Comparison of ENCODE assay signal across 19 mouse cellular contexts in genomic region chr2:3622158-3622557, GRCm38 (mm10). TPM values are rescaled to one million over a fixed set of nuclear protein-coding genes. Genes with fewer than 3 reads are reported as not detected.
DNase-seq lines count a peak whose midpoint lies in the region; ATAC-seq and TF ChIP-seq lines count a peak whose summit lies in the region.
"Had no signal": no experiment of that assay in that cellular context is flagged by ENCODE, and none has a peak within 500 bp of the region (broad histone marks: within the 10 kb centered on the region; RNA-seq: fewer than 3 reads in every experiment).

No protein-coding gene starts in this region.

- H3K27me3 ChIP-seq in midbrain, embryonic 11.5 days (ENCODE audit: control insufficient read depth, insufficient read depth, low read length) = no peaks in the 10 kb centered on the region
- H3K27me3 ChIP-seq in midbrain, embryonic 16.5 days (ENCODE audit: control insufficient read depth, insufficient read depth, low read depth, low read length) = no peaks in the 10 kb centered on the region
- no peaks in the 10 kb centered on the region for H3K27me3 ChIP-seq in myocyte (ENCODE audit: control insufficient read depth, insufficient read depth, insufficient read length)
- no peaks in the 10 kb centered on the region for H3K27me3 ChIP-seq in heart, embryonic 10.5 days (ENCODE audit: insufficient read depth, poor library complexity, severe bottlenecking)
- H3K27me3 ChIP-seq: forebrain, embryonic 13.5 days; heart, embryonic 13.5 days; hindbrain, embryonic 12.5 days had no signal

- WGBS in midbrain, embryonic 11.5 days = 71% methylated on average over 2 of the region's 2 CpGs
- 92% methylated on average over 2 of the region's 2 CpGs for WGBS in midbrain, embryonic 16.5 days
- WGBS in heart, embryonic 10.5 days = 80% methylated on average over 2 of the region's 2 CpGs

- no peak for TF ChIP-seq POLR2A in myocyte (IDR thresholded peaks at IDR 0.05; ENCODE audit: insufficient read length, low read depth)

- H3ac ChIP-seq in myocyte (ENCODE audit: control insufficient read depth, insufficient read length) = no peak overlapping the region

- no peak overlapping the region for H3K27ac ChIP-seq in midbrain, embryonic 11.5 days (ENCODE audit: low read depth, low read length)
- H3K27ac ChIP-seq in midbrain, embryonic 16.5 days (ENCODE audit: low read length) = no peak overlapping the region
- no peak overlapping the region for H3K27ac ChIP-seq in heart, embryonic 10.5 days
- H3K27ac ChIP-seq: embryonic facial prominence, embryonic 10.5 days; forebrain, embryonic 13.5 days; heart, embryonic 13.5 days; hindbrain, embryonic 12.5 days; hindbrain, postnatal 0 days had no signal

- H3K79me2 ChIP-seq in myocyte (ENCODE audit: control insufficient read depth, insufficient read depth) = no peaks in the 10 kb centered on the region

- H3K4me1 ChIP-seq in midbrain, embryonic 11.5 days (ENCODE audit: control insufficient read depth, insufficient read depth, low read length) = no peaks in the 10 kb centered on the region
- no peaks in the 10 kb centered on the region for H3K4me1 ChIP-seq in midbrain, embryonic 16.5 days (ENCODE audit: control insufficient read depth, insufficient read depth, low read length)
- no peaks in the 10 kb centered on the region for H3K4me1 ChIP-seq in heart, embryonic 10.5 days
- H3K4me1 ChIP-seq: forebrain, embryonic 13.5 days; heart, embryonic 13.5 days; hindbrain, embryonic 12.5 days had no signal

- H3K36me3 ChIP-seq in midbrain, embryonic 11.5 days (ENCODE audit: control insufficient read depth, insufficient read depth, low read length) = no peaks in the 10 kb centered on the region
- no peaks in the 10 kb centered on the region for H3K36me3 ChIP-seq in midbrain, embryonic 16.5 days (ENCODE audit: control insufficient read depth, insufficient read depth, low read length)
- no peaks in the 10 kb centered on the region for H3K36me3 ChIP-seq in myocyte (ENCODE audit: control insufficient read depth, insufficient read depth)
- no peaks in the 10 kb centered on the region for H3K36me3 ChIP-seq in heart, embryonic 10.5 days
- H3K36me3 ChIP-seq: embryonic facial prominence, embryonic 10.5 days; heart, embryonic 13.5 days; hindbrain, embryonic 12.5 days had no signal

- H3K4me2 ChIP-seq in midbrain, embryonic 11.5 days = no peak overlapping the region
- no peak overlapping the region for H3K4me2 ChIP-seq in midbrain, embryonic 16.5 days (ENCODE audit: low read length)
- peak overlapping the region; percentile 57 for H3K4me2 ChIP-seq in myocyte (ENCODE audit: low read depth)
- H3K4me2 ChIP-seq: forebrain, embryonic 13.5 days; heart, embryonic 13.5 days; hindbrain, embryonic 12.5 days had no signal

- DNase-seq in midbrain, embryonic 11.5 days (ENCODE audit: low spot score, missing footprints) = peak; percentile 21
- DNase-seq in heart, embryonic 10.5 days (ENCODE audit: low spot score) = no peak
- DNase-seq in lung, postnatal 25 days (ENCODE audit: low spot score) = no peak
- DNase-seq: adrenal gland, postnatal 10 days; cerebellum, adult 11-12 months; cerebellum, adult 9-10 months; cerebellum, postnatal 25 days; forebrain, postnatal 0 days; gastrocnemius, postnatal 14 days; heart, postnatal 36 days had no signal

- no peak overlapping the region for H3K9ac ChIP-seq in midbrain, embryonic 11.5 days (ENCODE audit: low read length)
- H3K9ac ChIP-seq in midbrain, embryonic 16.5 days (ENCODE audit: low read depth, low read length) = no peak overlapping the region
- H3K9ac ChIP-seq: forebrain, embryonic 13.5 days; forebrain, postnatal 0 days; heart, embryonic 13.5 days; hindbrain, embryonic 12.5 days had no signal

- ATAC-seq in midbrain, embryonic 11.5 days (ENCODE audit: low FRiP score) = no peak
- ATAC-seq in midbrain, embryonic 16.5 days = no peak
- peak; percentile 42 to 47; a peak in 3 of 4 replicates for ATAC-seq in hematopoietic stem cell, adult 5-6 weeks (replicated peaks in 1 of 2; ENCODE audit: insufficient read depth in 1 of 2, low FRiP score in 2 of 2, low TSS enrichment in 1 of 2, low read depth in 1 of 2, poor library complexity in 2 of 2, severe bottlenecking in 2 of 2)
- no peak for ATAC-seq in activated CD4-positive, CD25-positive, alpha-beta regulatory T cell, adult 4 months
- ATAC-seq: forebrain, embryonic 13.5 days; forebrain, postnatal 0 days; hindbrain, postnatal 0 days had no signal

- H3K9me3 ChIP-seq in midbrain, embryonic 11.5 days (ENCODE audit: control insufficient read depth, low read length) = no peaks in the 10 kb centered on the region
- no peaks in the 10 kb centered on the region for H3K9me3 ChIP-seq in midbrain, embryonic 16.5 days (replicated peaks; ENCODE audit: control insufficient read depth, low read length, poor library complexity, severe bottlenecking)
- no peaks in the 10 kb centered on the region for H3K9me3 ChIP-seq in heart, embryonic 10.5 days
- H3K9me3 ChIP-seq: embryonic facial prominence, embryonic 10.5 days; forebrain, embryonic 13.5 days; heart, embryonic 13.5 days; hindbrain, embryonic 12.5 days had no signal

- H3K4me3 ChIP-seq in midbrain, embryonic 11.5 days (ENCODE audit: low read depth, low read length) = no peak overlapping the region
- H3K4me3 ChIP-seq in midbrain, embryonic 16.5 days (ENCODE audit: low read depth, low read length) = no peak overlapping the region
- no peak overlapping the region for H3K4me3 ChIP-seq in myocyte
- H3K4me3 ChIP-seq in heart, embryonic 10.5 days = no peak overlapping the region
- H3K4me3 ChIP-seq: embryonic facial prominence, embryonic 10.5 days; forebrain, embryonic 13.5 days; heart, embryonic 13.5 days; hindbrain, embryonic 12.5 days had no signal

TF ChIP-seq in myocyte, 11 proteins besides CTCF, POLR2A, EP300 and RAD21:
- TF ChIP-seq REST (IDR thresholded peaks at IDR 0.05; ENCODE audit: insufficient read depth, insufficient read length) = no peak
- TF ChIP-seq SRF (IDR thresholded peaks at IDR 0.05; ENCODE audit: control insufficient read depth, insufficient read length, low read depth) = no peak
- TF ChIP-seq MYOD1 (IDR thresholded peaks at IDR 0.05; ENCODE audit: control insufficient read depth in 1 of 3, insufficient read length in 2 of 3, low read depth in 2 of 3) = no peak
- TF ChIP-seq CEBPB (IDR thresholded peaks at IDR 0.05; ENCODE audit: insufficient read depth, poor library complexity, severe bottlenecking) = no peak
- TF ChIP-seq USF1 (IDR thresholded peaks at IDR 0.05; ENCODE audit: low read depth) = no peak
- no peak for TF ChIP-seq E2F4 (IDR thresholded peaks at IDR 0.05; ENCODE audit: insufficient read depth)
- no peak for TF ChIP-seq POLR2AphosphoS2 (IDR thresholded peaks at IDR 0.05; ENCODE audit: insufficient read length, low read depth)
- no peak for TF ChIP-seq TCF12 (IDR thresholded peaks at IDR 0.05; ENCODE audit: insufficient read depth, poor library complexity, severe bottlenecking)
- TF ChIP-seq TCF3 (IDR thresholded peaks at IDR 0.05; ENCODE audit: insufficient read length, low read depth) = no peak
- no peak for TF ChIP-seq MYOG (IDR thresholded peaks at IDR 0.05; ENCODE audit: control insufficient read depth in 1 of 3, insufficient read depth in 1 of 3, insufficient read length in 2 of 3, low read depth in 2 of 3)
- TF ChIP-seq MAX (IDR thresholded peaks at IDR 0.05; ENCODE audit: low read depth) = no peak

RNA-seq across cellular contexts. Expression of gene Fam107b, which starts 51.9 kb away (rescaled TPM):
- 60.4 and 65.7 TPM in 2 replicates for polyA plus RNA-seq in midbrain, embryonic 11.5 days (2014; fragmentation: Nextera tagmentation; extraction: Ambion mirVana)
- polyA plus RNA-seq in midbrain, embryonic 16.5 days (2015; fragmentation: Nextera tagmentation; extraction: Ambion mirVana) = 27.9 and 32.1 TPM in 2 replicates
- total RNA-seq in hematopoietic stem cell, adult 5-6 weeks (2017) = 624 and 986 TPM in 2 replicates
- polyA plus RNA-seq in myocyte (2012; fragmentation: generic; extraction: Trizol) = 10.0 TPM
- polyA plus RNA-seq in heart, embryonic 10.5 days (2016; fragmentation: Nextera tagmentation; extraction: Ambion mirVana) = 34.7 and 37.8 TPM in 2 replicates
- polyA plus RNA-seq in activated CD4-positive, CD25-positive, alpha-beta regulatory T cell, adult 4 months (2017; shearing (Covaris generic)) = 100 to 1,000 TPM; 231 to 265 TPM

Comparison
In these comparisons a context has a peak if more than half of its experiments do, and no peak if none do; other contexts are left out.
1. ATAC-seq: peak in hematopoietic stem cell, adult 5-6 weeks (2 of 2); none in midbrain, embryonic 11.5 days (single experiment), midbrain, embryonic 16.5 days (single experiment) and activated CD4-positive, CD25-positive, alpha-beta regulatory T cell, adult 4 months (single experiment).